Mouse (Mus musculus) small intestine, adult 2 months (tissue): Measurements from ENCODE around the gene Padi2.

Experiments
- CTCF ChIP-seq: fragments of 200-500 bp; IDR thresholded peaks from 2 replicates; pipeline ENCODE4 v1.5.1; 2012; ENCODE audit warnings: low read depth, mild to moderate bottlenecking, control low read depth, inconsistent platforms, low read length, moderate library complexity, mixed read lengths; ENCODE audit not compliant: insufficient replicate concordance, insufficient read length; ENCODE audit errors: extremely low read depth
- POLR2A ChIP-seq: fragments of 200-500 bp; IDR thresholded peaks from 2 replicates; pipeline ENCODE4 v1.6.1; 2012; ENCODE audit warnings: low read depth, mild to moderate bottlenecking, control low read depth, inconsistent platforms, low read length, moderate library complexity

DNA sequence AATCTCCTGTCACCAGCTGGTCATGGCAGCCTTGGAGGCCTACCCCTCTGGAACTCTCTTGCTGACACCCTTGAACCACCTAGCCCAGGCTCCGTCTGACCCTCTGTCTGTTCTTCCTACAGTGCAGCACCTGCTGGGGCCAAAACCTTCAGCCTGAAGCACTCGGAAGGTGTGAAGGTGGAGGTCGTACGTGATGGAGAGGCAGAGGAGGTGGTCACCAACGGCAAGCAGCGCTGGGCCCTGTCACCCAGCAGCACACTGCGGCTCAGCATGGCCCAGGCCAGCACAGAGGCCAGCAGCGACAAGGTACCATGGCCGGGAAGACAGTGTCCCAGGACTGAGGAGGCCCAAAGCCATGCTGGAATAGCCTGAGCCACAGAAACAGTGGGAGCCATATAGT lies 11.3 kb downstream of the Padi2 start:
- TF ChIP-seq POLR2A (no peak), CTCF (no peak)
